Mouse (Mus musculus): Measurements from ENCODE around the gene Bcl2l13.

DNA sequence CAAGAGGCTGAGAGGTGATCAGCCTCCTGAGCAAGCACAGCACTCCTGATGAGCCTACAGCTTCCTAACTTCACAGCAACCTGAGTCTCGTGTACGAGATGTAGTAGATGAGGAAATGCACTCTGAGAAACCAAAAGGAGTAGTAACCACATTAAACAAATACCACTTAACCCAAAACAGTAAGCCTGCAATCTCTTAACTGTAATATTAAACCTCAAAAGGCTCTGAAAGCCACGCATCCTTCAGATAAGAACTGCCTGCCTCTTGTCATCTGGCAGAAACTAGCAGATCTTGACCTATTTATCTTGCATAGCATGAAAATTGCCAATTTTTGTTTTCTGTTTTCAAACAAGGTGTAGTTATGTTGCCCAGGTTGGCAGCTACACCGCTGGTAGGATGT, 37.1 kb upstream of the Bcl2l13 start:
- TF ChIP-seq GATA1 (IDR thresholded peaks at IDR 0.05; ENCODE audit: low read length) (no peak), TAL1 (IDR thresholded peaks at IDR 0.05; ENCODE audit: low read length) (no peak)

Measured in erythroblast, embryonic 14.5 days (primary cell).